Comparison of ENCODE assay signal across 26 mouse cellular contexts in genomic region chr4:78773867-78774266, GRCm38 (mm10).
DNase-seq lines count a peak whose midpoint lies in the region; ATAC-seq and TF ChIP-seq lines count a peak whose summit lies in the region.
"Had no signal": no experiment of that assay in that cellular context is flagged by ENCODE, and none has a peak within 500 bp of the region (broad histone marks: within the 10 kb centered on the region; RNA-seq: fewer than 3 reads in every experiment).

No protein-coding gene starts in this region.

- WGBS in intestine, embryonic 16.5 days: 94% methylated on average over 13 of the region's 13 CpGs
- WGBS in kidney, embryonic 15.5 days: 94% methylated on average over 13 of the region's 13 CpGs

- intact Hi-C loops in gastrocnemius, postnatal 36 days (cut with DNase I): no loop called here

- H3K4me3 ChIP-seq in G1E (ENCODE audit: low read depth, low read length): no peak overlapping the region
- H3K4me3 ChIP-seq in intestine, embryonic 16.5 days (ENCODE audit: low read length): no peak overlapping the region
- no peak overlapping the region for H3K4me3 ChIP-seq in kidney, embryonic 15.5 days (replicated peaks)
- H3K4me3 ChIP-seq: embryonic facial prominence, embryonic 10.5 days; embryonic facial prominence, embryonic 13.5 days; erythroblast, embryonic 14.5 days; forebrain, embryonic 12.5 days; forebrain, embryonic 15.5 days; hindbrain, embryonic 12.5 days; hindbrain, embryonic 15.5 days; intestine, embryonic 15.5 days had no signal

- H3K4me2 ChIP-seq in intestine, embryonic 16.5 days (ENCODE audit: low read depth, low read length): no peak overlapping the region
- H3K4me2 ChIP-seq in kidney, embryonic 15.5 days: no peak overlapping the region
- H3K4me2 ChIP-seq: embryonic facial prominence, embryonic 13.5 days; forebrain, embryonic 12.5 days; forebrain, embryonic 15.5 days; heart, embryonic 11.5 days; hindbrain, embryonic 12.5 days; hindbrain, embryonic 15.5 days; intestine, embryonic 15.5 days had no signal

- peak; percentile 70 for ATAC-seq in G1E (ENCODE audit: extremely low read depth, insufficient number of reproducible peaks, low FRiP score, poor library complexity, severe bottlenecking)
- ATAC-seq in activated CD4-positive, CD25-positive, alpha-beta regulatory T cell, adult 4 months: peak; percentile 23
- ATAC-seq in megakaryocyte, adult 5-6 weeks (ENCODE audit: poor library complexity, severe bottlenecking): 0 out of 2 replicates have a peak, but pooled peaks have one; percentile 12
- ATAC-seq in monocyte, adult 5-6 weeks (replicated peaks; ENCODE audit: insufficient number of reproducible peaks, low FRiP score, low TSS enrichment, poor library complexity, severe bottlenecking): 0 out of 2 replicates have a peak, but pooled peaks have one; percentile 50
- no peak for ATAC-seq in intestine, embryonic 16.5 days
- ATAC-seq in kidney, embryonic 15.5 days (replicated peaks; ENCODE audit: low FRiP score): no peak
- ATAC-seq: forebrain, embryonic 15.5 days; intestine, embryonic 15.5 days had no signal

- DNase-seq in G1E (ENCODE audit: low spot score): no peak
- DNase-seq in gastrocnemius, postnatal 36 days: no peak
- DNase-seq: adrenal gland, postnatal 14 days; cerebellum, adult 11 months; cerebellum, adult 2 months; cerebellum, adult 9-11 months; cerebellum, postnatal 25 days; embryo, embryonic 11 days; gastrocnemius, postnatal 25 days; heart, adult 11 months; kidney, adult 2 months had no signal

- no peaks in the 10 kb centered on the region for H3K4me1 ChIP-seq in G1E (ENCODE audit: insufficient read depth, low read depth, low read length)
- H3K4me1 ChIP-seq in intestine, embryonic 16.5 days (ENCODE audit: control insufficient read depth, insufficient read depth, low read length): no peaks in the 10 kb centered on the region
- H3K4me1 ChIP-seq in kidney, embryonic 15.5 days: no peaks in the 10 kb centered on the region
- H3K4me1 ChIP-seq: embryonic facial prominence, embryonic 10.5 days; embryonic facial prominence, embryonic 13.5 days; forebrain, embryonic 12.5 days; forebrain, embryonic 15.5 days; hindbrain, embryonic 12.5 days; hindbrain, embryonic 15.5 days; intestine, embryonic 15.5 days had no signal

- TF ChIP-seq CTCF in G1E (IDR thresholded peaks at IDR 0.05; ENCODE audit: low read depth, low read length): no peak

- no peak overlapping the region for H3K27ac ChIP-seq in intestine, embryonic 16.5 days (ENCODE audit: low read length)
- H3K27ac ChIP-seq in kidney, embryonic 15.5 days: no peak overlapping the region
- H3K27ac ChIP-seq: embryonic facial prominence, embryonic 10.5 days; embryonic facial prominence, embryonic 13.5 days; forebrain, embryonic 12.5 days; forebrain, embryonic 15.5 days; hindbrain, embryonic 12.5 days; hindbrain, embryonic 15.5 days; intestine, embryonic 15.5 days had no signal

- H3K27me3 ChIP-seq in G1E (ENCODE audit: insufficient read depth, low read length): no peaks in the 10 kb centered on the region
- H3K27me3 ChIP-seq in intestine, embryonic 16.5 days (replicated peaks; ENCODE audit: control insufficient read depth, insufficient read depth, low read length): no peaks in the 10 kb centered on the region
- H3K27me3 ChIP-seq in kidney, embryonic 15.5 days: no peaks in the 10 kb centered on the region
- H3K27me3 ChIP-seq: CH12.LX; embryonic facial prominence, embryonic 13.5 days; forebrain, embryonic 12.5 days; forebrain, embryonic 15.5 days; hindbrain, embryonic 12.5 days; hindbrain, embryonic 15.5 days; intestine, embryonic 15.5 days had no signal

- H3K9ac ChIP-seq in intestine, embryonic 16.5 days (ENCODE audit: low read depth, low read length): no peak overlapping the region
- H3K9ac ChIP-seq in kidney, embryonic 15.5 days: no peak overlapping the region
- H3K9ac ChIP-seq: embryonic facial prominence, embryonic 13.5 days; forebrain, embryonic 12.5 days; forebrain, embryonic 15.5 days; hindbrain, embryonic 12.5 days; hindbrain, embryonic 15.5 days; intestine, embryonic 15.5 days had no signal

- no peaks in the 10 kb centered on the region for H3K36me3 ChIP-seq in G1E (replicated peaks)
- H3K36me3 ChIP-seq in intestine, embryonic 16.5 days (ENCODE audit: control insufficient read depth, insufficient read depth, low read length): no peaks in the 10 kb centered on the region
- H3K36me3 ChIP-seq in kidney, embryonic 15.5 days: no peaks in the 10 kb centered on the region
- H3K36me3 ChIP-seq: embryonic facial prominence, embryonic 10.5 days; embryonic facial prominence, embryonic 13.5 days; forebrain, embryonic 12.5 days; forebrain, embryonic 15.5 days; hindbrain, embryonic 12.5 days; hindbrain, embryonic 15.5 days; intestine, embryonic 15.5 days had no signal

- H3K9me3 ChIP-seq in G1E (replicated peaks): peaks cover 9% of the 10 kb centered on the region; the same call in 1 of the 2 replicates
- H3K9me3 ChIP-seq in intestine, embryonic 16.5 days (ENCODE audit: control insufficient read depth, low read length): no peaks in the 10 kb centered on the region
- H3K9me3 ChIP-seq in kidney, embryonic 15.5 days (replicated peaks): no peaks in the 10 kb centered on the region
- H3K9me3 ChIP-seq: embryonic facial prominence, embryonic 10.5 days; embryonic facial prominence, embryonic 13.5 days; forebrain, embryonic 12.5 days; forebrain, embryonic 15.5 days; hindbrain, embryonic 12.5 days; hindbrain, embryonic 15.5 days; intestine, embryonic 15.5 days had no signal

Comparison
In these comparisons a context has a peak if more than half of its experiments do, and no peak if none do; other contexts are left out.
1. ATAC-seq: peak in G1E (single experiment), activated CD4-positive, CD25-positive, alpha-beta regulatory T cell, adult 4 months (single experiment), megakaryocyte, adult 5-6 weeks (single experiment) and monocyte, adult 5-6 weeks (single experiment); none in intestine, embryonic 16.5 days (single experiment) and kidney, embryonic 15.5 days (single experiment).